Mouse (Mus musculus) neural tube, embryonic 14.5 days (tissue): ENCODE measurements around the gene Sub1. TPM values are rescaled to one million over a fixed set of nuclear protein-coding genes. Genes with fewer than 3 reads are reported as not detected.

Experiments used
- ATAC-seq: fragments of 200-750 bp; cut with Nextera tagmentation; 2 replicates; pipeline ENCODE4 v1.8.0; 2017; ENCODE audit warnings: low read depth, mild to moderate bottlenecking, moderate TSS enrichment, moderate library complexity
- H3K27ac ChIP-seq: fragments of 300-500 bp; sonication (generic); 2 replicates; pipeline ENCODE4 v1.5.1; 2014; ENCODE audit warnings: low read depth, mild to moderate bottlenecking, control low read depth, low read length, moderate library complexity, mixed read lengths
- H3K27me3 ChIP-seq: fragments of 300-500 bp; sonication (generic); 2 replicates; pipeline ENCODE4 v1.6.1; 2014; ENCODE audit warnings: low read length; ENCODE audit not compliant: control insufficient read depth, insufficient read depth
- H3K36me3 ChIP-seq: fragments of 300-500 bp; sonication (generic); 2 replicates; pipeline ENCODE4 v1.6.1; 2014; ENCODE audit warnings: low read length, mixed read lengths; ENCODE audit not compliant: control insufficient read depth, insufficient read depth
- H3K4me1 ChIP-seq: fragments of 300-500 bp; sonication (generic); 2 replicates; pipeline ENCODE4 v1.6.1; 2014; ENCODE audit warnings: low read length; ENCODE audit not compliant: control insufficient read depth, insufficient read depth
- H3K4me2 ChIP-seq: fragments of 300-500 bp; sonication (generic); 2 replicates; pipeline ENCODE4 v1.6.1; 2014; ENCODE audit warnings: mild to moderate bottlenecking, low read depth, low read length, control low read depth
- H3K4me3 ChIP-seq: fragments of 300-500 bp; sonication (generic); 2 replicates; pipeline ENCODE4 v1.5.1; 2014; ENCODE audit warnings: low read depth, low read length, control low read depth, mixed read lengths
- H3K9ac ChIP-seq: fragments of 300-500 bp; sonication (generic); replicated peaks from 2 replicates; pipeline ENCODE4 v1.6.1; 2014; ENCODE audit warnings: low read depth, mild to moderate bottlenecking, control low read depth, low read length, mixed read lengths
- H3K9me3 ChIP-seq: fragments of 300-500 bp; sonication (generic); 2 replicates; pipeline ENCODE4 v1.6.1; 2016; ENCODE audit warnings: low read length; ENCODE audit not compliant: control insufficient read depth
- WGBS: fragments of 180-500 bp; shearing (Covaris S2); extraction: QIAGEN DNeasy Blood & Tissue Kit; methylation state at CpG from one replicate; pipeline ENCODE4 v1.1.7; 2014; 5-methylcytosine and 5-hydroxymethylcytosine counted together
- polyA plus RNA-seq: library from polyadenylated mRNA; unstranded; fragments of >200 nt; fragmentation: Nextera tagmentation; extraction: Ambion mirVana; gene quantifications from 2 replicates; pipeline ENCODE4 v1.2.1, GENCODE M21; 2014

Gene Sub1
- polyA plus RNA-seq, 1 experiment from 2014 or later: 564 TPM

DNA sequence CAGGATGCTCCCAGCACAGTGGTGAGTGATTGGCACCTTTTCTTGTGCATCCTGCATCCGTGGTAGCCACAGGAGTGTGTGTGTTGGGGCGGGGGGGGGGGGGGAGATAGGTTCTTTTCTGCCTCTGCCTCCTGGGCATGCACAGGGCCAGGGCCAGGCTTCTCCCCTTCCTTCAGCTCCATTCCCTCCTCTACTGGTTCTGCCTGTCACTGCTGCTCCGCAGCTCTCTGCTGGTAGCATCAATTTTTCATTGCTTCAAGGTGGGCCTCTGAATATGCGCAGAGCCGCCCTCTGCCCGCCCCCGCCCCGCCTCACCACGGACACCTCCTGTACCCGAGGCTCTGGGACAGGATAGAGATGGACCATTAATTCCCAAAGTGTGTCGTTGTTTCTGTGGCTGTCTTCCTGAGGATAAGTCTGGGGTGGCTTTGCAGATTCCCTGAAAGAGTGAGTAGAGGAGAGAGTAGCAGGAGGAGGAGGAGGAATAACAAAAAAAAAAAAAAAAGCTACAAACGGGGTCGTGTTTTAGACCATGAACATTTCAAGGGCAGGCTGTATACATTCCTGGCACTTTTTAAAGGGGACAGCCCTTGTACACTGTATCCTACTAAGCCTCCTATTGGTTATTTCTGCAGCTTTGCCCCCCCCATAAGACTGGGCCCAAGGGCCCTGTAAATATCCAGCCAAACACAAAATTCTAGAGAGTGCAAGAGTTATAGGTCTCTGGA lies 21.1 kb upstream of the Sub1 start:
- Histone ChIP-seq H3K27ac (no peak overlapping the region), H3K4me2 (peak overlapping the region; percentile 21; the same call in 1 of the 2 replicates), H3K4me3 (no peak overlapping the region), H3K9ac (no peak overlapping the region), H3K4me1 (no peaks in the 10 kb centered on the region), H3K36me3 (no peaks in the 10 kb centered on the region), H3K27me3 (no peaks in the 10 kb centered on the region), H3K9me3 (no peaks in the 10 kb centered on the region)
- 40% methylated on average over 13 of the region's 13 CpGs for WGBS
- ATAC-seq: peak; percentile 74

DNA sequence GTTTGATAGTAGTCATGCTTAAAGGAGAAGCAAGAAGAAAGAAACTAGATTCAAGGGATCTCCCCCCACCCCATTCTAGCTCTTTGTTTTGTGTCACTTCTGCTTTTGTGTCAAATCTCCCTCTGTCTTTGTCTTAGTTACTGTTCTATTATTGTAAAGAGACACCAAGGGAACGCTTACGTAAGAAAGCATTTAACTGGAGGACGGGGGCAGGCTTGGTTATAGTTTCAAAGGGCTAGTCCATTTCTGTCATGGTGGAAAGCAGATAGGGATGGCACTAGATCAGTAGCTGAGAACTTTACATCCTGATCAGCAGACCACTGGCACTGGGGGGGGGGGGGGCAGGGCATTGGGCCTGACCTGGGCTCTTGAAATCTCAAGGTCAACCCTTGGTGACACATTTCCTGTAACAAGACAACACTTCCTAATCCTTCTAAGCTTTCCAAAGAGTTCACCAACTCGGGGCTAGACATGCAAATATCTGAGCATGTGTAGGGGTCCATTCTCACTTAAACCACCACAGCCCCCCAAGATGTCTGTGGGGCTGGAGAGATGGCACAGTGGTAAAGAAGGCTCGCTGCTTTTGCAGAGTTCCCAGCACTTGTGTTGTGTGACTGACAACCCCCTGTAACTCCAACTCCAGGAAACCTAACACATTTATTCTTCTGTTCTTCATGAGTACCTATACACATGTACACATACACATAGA lies 17.6 kb upstream of the Sub1 start:
- H3K27me3 ChIP-seq: no peaks in the 10 kb centered on the region
- WGBS: 72% methylated on average over 5 of the region's 5 CpGs
- H3K4me1 ChIP-seq: no peaks in the 10 kb centered on the region
- no peak for ATAC-seq
- no peak overlapping the region for H3K4me2 ChIP-seq
- H3K27ac ChIP-seq: no peak overlapping the region
- H3K9me3 ChIP-seq: no peaks in the 10 kb centered on the region
- H3K9ac ChIP-seq: no peak overlapping the region
- H3K36me3 ChIP-seq: no peaks in the 10 kb centered on the region
- no peak overlapping the region for H3K4me3 ChIP-seq

DNA sequence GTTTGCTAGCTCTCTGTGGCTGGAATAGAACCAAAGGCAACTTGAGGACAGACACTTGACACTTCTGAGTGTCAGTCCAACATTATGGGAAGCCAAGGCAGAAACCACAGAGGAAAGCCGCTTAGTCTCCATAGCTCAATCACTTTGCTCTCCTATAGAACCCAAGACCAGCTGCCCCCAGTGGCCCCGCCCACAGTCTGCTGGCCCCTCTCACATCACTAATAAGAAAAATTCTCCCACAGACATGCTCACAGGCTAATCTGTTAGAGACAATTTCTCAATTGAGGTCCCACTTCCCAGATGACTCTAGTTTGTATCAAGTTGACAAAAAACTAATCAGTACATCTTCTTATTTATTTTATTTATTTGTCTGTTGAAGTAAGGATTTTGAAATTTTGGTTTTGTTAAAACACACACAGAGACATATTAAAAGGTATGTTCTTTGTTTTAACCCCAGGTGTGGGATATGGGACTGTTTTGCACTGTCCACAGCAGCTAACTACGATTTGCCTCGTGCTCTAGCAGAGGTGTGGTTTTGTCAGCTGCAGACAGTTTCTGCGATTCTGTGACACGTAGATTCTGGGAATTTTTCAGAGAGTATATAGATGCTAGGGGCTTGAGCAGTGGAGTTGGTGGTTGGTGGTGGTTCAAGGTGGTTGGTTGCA lies 16.9 kb upstream of the Sub1 start:
- Histone ChIP-seq H3K4me1 (no peaks in the 10 kb centered on the region), H3K9ac (no peak overlapping the region), H3K9me3 (no peaks in the 10 kb centered on the region), H3K36me3 (no peaks in the 10 kb centered on the region), H3K4me3 (no peak overlapping the region), H3K27me3 (no peaks in the 10 kb centered on the region), H3K4me2 (no peak overlapping the region), H3K27ac (no peak overlapping the region)
- ATAC-seq: no peak
- 75% methylated on average over 6 of the region's 6 CpGs for WGBS

DNA sequence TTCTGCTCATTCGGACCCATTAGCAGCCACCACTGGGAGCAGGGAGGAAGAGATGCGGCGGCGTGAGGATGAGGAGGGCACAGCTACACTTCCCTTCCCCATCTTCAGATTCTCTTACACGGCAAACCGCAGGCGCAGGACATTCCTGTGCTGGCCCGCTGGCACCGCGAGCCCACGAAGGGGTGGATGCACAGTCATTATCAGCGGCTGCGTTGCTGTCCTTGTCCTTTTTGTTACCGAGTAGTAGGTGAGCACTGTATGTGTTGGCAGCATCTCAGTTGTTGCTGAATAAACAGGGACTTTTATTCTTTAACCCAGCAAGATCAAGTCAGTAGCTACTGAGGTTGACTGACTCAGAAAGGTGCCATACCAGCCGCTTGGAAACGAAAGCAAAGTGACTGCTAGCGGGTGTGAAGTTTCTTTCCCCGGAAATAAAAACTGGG lies 13.8 kb upstream of the Sub1 start:
- Histone ChIP-seq H3K4me1 (no peaks in the 10 kb centered on the region), H3K9me3 (no peaks in the 10 kb centered on the region), H3K4me3 (peak overlapping the region; percentile 16; the same call in 1 of the 2 replicates), H3K27me3 (no peaks in the 10 kb centered on the region), H3K36me3 (no peaks in the 10 kb centered on the region), H3K4me2 (peak overlapping the region; percentile 11), H3K9ac (no peak overlapping the region), H3K27ac (no peak overlapping the region)
- no peak for ATAC-seq
- 48% methylated on average over 18 of the region's 18 CpGs for WGBS

DNA sequence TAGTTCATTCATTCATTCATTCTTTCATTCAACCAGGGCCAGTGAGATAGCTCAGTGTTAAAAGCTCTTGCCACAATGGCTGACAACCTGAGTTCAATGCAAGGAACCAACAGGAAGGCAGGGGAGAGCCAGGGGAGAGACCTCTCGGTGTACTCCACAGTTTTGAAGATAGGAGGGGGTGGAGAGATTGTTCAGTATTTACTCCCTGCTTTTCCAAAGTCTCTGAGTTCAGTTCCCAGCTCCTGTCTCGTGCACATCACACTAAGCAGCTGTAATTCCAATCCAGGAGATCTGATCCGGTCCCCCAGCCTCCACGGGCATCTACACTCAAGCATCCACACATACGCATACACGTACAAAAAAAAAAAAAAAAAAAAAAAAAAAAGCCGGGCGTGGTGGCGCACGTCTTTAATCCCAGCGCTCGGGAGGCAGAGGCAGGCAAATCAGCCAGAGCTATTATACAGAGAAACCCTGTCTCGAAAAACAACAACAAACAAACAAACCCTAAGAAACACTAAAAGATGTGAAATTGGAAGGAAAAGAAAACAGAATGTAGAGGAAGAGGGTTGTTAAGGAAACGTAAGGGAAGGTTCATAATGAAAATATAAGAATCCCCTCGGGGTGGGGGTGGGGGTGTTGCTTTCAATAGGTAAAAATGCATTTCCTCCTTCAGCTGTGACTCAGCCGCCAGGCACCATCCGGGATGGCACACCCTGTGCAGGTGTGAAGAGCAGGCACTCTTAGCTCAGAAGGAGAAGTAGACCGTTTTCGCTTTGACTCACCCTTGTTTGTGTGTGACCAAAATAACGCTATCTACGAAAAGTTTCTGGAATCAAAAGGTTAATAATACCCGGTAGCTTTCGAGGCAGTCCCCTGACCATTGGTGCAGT lies 13.2 kb upstream of the Sub1 start:
- H3K9ac ChIP-seq: no peak overlapping the region
- H3K4me2 ChIP-seq: peak overlapping the region; percentile 11
- H3K27me3 ChIP-seq: no peaks in the 10 kb centered on the region
- H3K36me3 ChIP-seq: no peaks in the 10 kb centered on the region
- H3K4me3 ChIP-seq: peak overlapping the region; percentile 16; the same call in 1 of the 2 replicates
- H3K27ac ChIP-seq: no peak overlapping the region
- no peaks in the 10 kb centered on the region for H3K9me3 ChIP-seq
- WGBS: 66% methylated on average over 23 of the region's 23 CpGs
- ATAC-seq: no peak
- no peaks in the 10 kb centered on the region for H3K4me1 ChIP-seq

DNA sequence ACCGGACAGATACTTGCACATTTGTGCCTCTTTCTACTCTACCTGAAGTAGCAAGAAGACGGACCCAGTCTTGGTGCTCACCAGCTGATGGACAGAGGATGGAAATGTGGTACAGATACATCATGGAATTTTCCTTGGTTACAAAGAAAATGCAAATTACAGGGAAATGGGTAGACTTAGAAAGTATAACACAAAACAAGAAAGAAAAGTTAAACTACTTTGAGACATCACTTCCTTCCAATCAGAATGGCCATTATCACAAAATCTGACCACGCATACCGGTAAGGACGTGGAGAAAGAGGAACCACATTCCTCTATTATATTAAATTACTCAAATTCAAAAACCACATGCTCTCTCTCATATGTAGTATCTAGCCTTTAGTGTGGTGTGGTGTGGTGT lies 12.1 kb upstream of the Sub1 start:
- 94% methylated on average over 5 of the region's 5 CpGs for WGBS
- H3K27me3 ChIP-seq: no peaks in the 10 kb centered on the region
- no peak overlapping the region for H3K4me2 ChIP-seq
- H3K27ac ChIP-seq: no peak overlapping the region
- no peaks in the 10 kb centered on the region for H3K9me3 ChIP-seq
- H3K36me3 ChIP-seq: no peaks in the 10 kb centered on the region
- H3K9ac ChIP-seq: no peak overlapping the region
- ATAC-seq: no peak
- H3K4me1 ChIP-seq: no peaks in the 10 kb centered on the region
- no peak overlapping the region for H3K4me3 ChIP-seq

DNA sequence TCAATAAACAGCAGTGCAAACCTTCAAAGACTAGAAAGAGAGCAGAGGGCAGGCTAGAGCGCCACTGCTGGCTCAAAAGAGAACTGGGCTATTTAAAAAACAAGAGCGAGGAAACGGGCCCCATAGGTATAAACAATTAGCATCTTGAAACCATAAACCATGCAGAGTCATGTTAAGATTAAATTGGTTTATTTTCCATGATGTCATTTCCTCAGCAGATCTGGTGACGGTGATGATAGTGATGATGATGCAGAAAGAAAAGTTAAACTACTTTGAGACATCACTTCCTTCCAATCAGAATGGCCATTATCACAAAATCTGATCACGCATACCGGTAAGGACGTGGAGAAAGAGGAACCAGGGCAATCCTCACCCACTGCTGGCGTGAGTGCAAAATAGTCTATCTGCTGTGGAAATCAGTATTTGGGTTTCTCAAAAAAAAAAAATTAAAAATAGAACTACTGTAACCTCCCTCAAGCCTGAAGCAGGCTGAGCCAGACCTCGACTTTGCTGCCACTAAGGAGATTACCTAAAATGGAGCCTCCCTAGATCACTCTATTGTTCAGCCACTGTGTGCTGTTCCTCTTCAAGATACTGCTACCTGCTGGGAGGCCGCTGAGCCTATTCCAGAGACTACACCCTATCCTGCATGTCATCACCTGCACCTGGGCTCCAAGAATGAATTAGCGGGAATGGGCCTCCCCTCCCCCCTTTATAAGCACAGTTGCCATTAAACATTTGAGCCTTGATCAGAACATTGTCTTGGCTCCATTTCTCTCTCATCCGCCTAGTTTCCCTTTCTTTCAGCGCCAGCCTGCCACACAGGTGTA lies 11.4 kb upstream of the Sub1 start:
- Histone ChIP-seq H3K4me3 (no peak overlapping the region), H3K9ac (no peak overlapping the region), H3K4me2 (no peak overlapping the region), H3K9me3 (no peaks in the 10 kb centered on the region), H3K27ac (no peak overlapping the region), H3K27me3 (no peaks in the 10 kb centered on the region), H3K36me3 (no peaks in the 10 kb centered on the region), H3K4me1 (no peaks in the 10 kb centered on the region)
- ATAC-seq: no peak
- WGBS: 72% methylated on average over 13 of the region's 13 CpGs

DNA sequence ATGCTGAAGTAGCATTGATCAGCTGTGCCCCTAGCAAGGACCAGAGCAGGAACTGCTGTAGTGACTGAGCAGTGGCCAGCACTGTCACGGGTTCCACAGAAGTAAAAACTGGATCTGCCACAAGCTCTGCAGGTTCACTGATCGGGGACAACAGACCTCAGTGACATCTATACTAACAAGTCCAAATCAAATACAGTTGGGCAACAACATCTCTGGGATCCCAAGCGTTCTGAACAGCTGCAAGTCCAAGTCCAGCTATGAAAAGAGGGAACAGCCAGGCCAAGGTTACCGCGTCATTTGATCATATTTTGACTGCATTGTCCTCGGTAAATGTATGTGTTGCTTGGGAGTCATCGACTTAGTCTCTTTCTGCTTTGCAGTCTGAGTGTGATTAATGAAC lies 10.6 kb upstream of the Sub1 start:
- Histone ChIP-seq H3K4me3 (no peak overlapping the region), H3K9me3 (no peaks in the 10 kb centered on the region), H3K36me3 (no peaks in the 10 kb centered on the region), H3K27me3 (no peaks in the 10 kb centered on the region), H3K4me1 (no peaks in the 10 kb centered on the region), H3K27ac (no peak overlapping the region), H3K4me2 (no peak overlapping the region), H3K9ac (no peak overlapping the region)
- WGBS: 77% methylated on average over 7 of the region's 7 CpGs
- ATAC-seq: no peak
